Mouse (Mus musculus) layer of hippocampus, adult 9-10 months (tissue): ENCODE results near the gene Arhgdia.
A peak's percentile ranks its signal among the peaks of the same experiment; 100 is the strongest.

Experiments
- DNase-seq: peaks from one replicate; pipeline ENCODE4 v3.0.0; 2022; ENCODE audit warnings: low spot score

Arhgdia gene

GRCm38 (mm10) chr11:120581490-120582267, at the start of gene Arhgdia:
Gene Arhgdia (minus strand): TSS chr11:120581624.
- DNase-seq: peak; percentile 63

- no peak for DNase-seq
These were observed 49.0 kb upstream of the Arhgdia start for GRCm38 (mm10) chr11:120630401-120630871.

- DNase-seq: no peak
These were observed 48.5 kb upstream of the Arhgdia start for GRCm38 (mm10) chr11:120629911-120630310.

GRCm38 (mm10) chr11:120629341-120629730, 47.9 kb upstream of the Arhgdia start:
- no peak for DNase-seq

GRCm38 (mm10) chr11:120628601-120629340, 47.3 kb upstream of the Arhgdia start:
- DNase-seq: no peak

GRCm38 (mm10) chr11:120627468-120628300, 46.3 kb upstream of the Arhgdia start:
- DNase-seq: no peak

- no peak for DNase-seq
These were observed 45.5 kb upstream of the Arhgdia start for GRCm38 (mm10) chr11:120626785-120627467.

- DNase-seq: no peak
These were observed 43.8 kb upstream of the Arhgdia start, which contains the start of gene Sirt7 for GRCm38 (mm10) chr11:120625152-120625775. Gene Sirt7 (minus strand): TSS chr11:120625240.

- DNase-seq: peak; percentile 58
These were observed 43.3 kb upstream of the Arhgdia start for GRCm38 (mm10) chr11:120624680-120625111.

GRCm38 (mm10) chr11:120623961-120624679, 42.7 kb upstream of the Arhgdia start:
- no peak for DNase-seq

GRCm38 (mm10) chr11:120622805-120623204, 41.4 kb upstream of the Arhgdia start:
- no peak for DNase-seq

- no peak for DNase-seq
These were observed 38.8 kb upstream of the Arhgdia start for GRCm38 (mm10) chr11:120620195-120620594.

- DNase-seq: no peak
These were observed 37.5 kb upstream of the Arhgdia start for GRCm38 (mm10) chr11:120618619-120619535.

GRCm38 (mm10) chr11:120617519-120618112, 36.2 kb upstream of the Arhgdia start, which contains the start of gene Pcyt2:
Gene Pcyt2 (minus strand): TSS chr11:120617936.
- DNase-seq: peak; percentile 75

GRCm38 (mm10) chr11:120616617-120617294, 35.3 kb upstream of the Arhgdia start:
- no peak for DNase-seq

GRCm38 (mm10) chr11:120615606-120616203, 34.3 kb upstream of the Arhgdia start:
- no peak for DNase-seq

- no peak for DNase-seq
These were observed 33.7 kb upstream of the Arhgdia start for GRCm38 (mm10) chr11:120615167-120615566.

- DNase-seq: no peak
These were observed 32.6 kb upstream of the Arhgdia start for GRCm38 (mm10) chr11:120613976-120614375.
